Mouse (Mus musculus) gastrocnemius, postnatal 10 days (tissue): ENCODE measurements around the gene Galnt10. TPM values are rescaled to one million over a fixed set of nuclear protein-coding genes. Genes with fewer than 3 reads are reported as not detected.

Source experiments
- DNase-seq: peaks from one replicate; pipeline ENCODE4 v3.0.0; 2021; ENCODE audit warnings: mixed read lengths
- total RNA-seq, 2 experiments: library from RNA; stranded (reverse); gene quantifications; 2 replicates each; pipeline ENCODE4 v1.2.3; 2021

Galnt10 gene
- total RNA-seq, 2 experiments from 2014 or later = 13.0 to 15.7 TPM

GRCm38 (mm10) chr11:57635148-57635547 is 10.1 kb upstream of the Galnt10 start:
- no peak for DNase-seq

- no peak for DNase-seq
Measured at GRCm38 (mm10) chr11:57643691-57644090, 1.6 kb upstream of the Galnt10 start.

GRCm38 (mm10) chr11:57644245-57645017 is 811 bp upstream of the Galnt10 start:
- peak; percentile 39 for DNase-seq

- no peak for DNase-seq
Measured at GRCm38 (mm10) chr11:57645847-57646246, 605 bp downstream of the Galnt10 start.

- no peak for DNase-seq
Measured at GRCm38 (mm10) chr11:57646416-57646815, 1.2 kb downstream of the Galnt10 start.

GRCm38 (mm10) chr11:57646940-57647339 is 1.7 kb downstream of the Galnt10 start:
- DNase-seq = no peak

GRCm38 (mm10) chr11:57647446-57647845 is 2.2 kb downstream of the Galnt10 start:
- DNase-seq = no peak

- DNase-seq = no peak
Measured at GRCm38 (mm10) chr11:57648196-57648800, 3.1 kb downstream of the Galnt10 start.

GRCm38 (mm10) chr11:57649269-57649668 is 4.0 kb downstream of the Galnt10 start:
- DNase-seq = no peak

GRCm38 (mm10) chr11:57649671-57650070 is 4.4 kb downstream of the Galnt10 start:
- no peak for DNase-seq

- DNase-seq = no peak
Measured at GRCm38 (mm10) chr11:57650867-57651266, 5.6 kb downstream of the Galnt10 start.

- no peak for DNase-seq
Measured at GRCm38 (mm10) chr11:57651281-57651810, 6.1 kb downstream of the Galnt10 start.

- no peak for DNase-seq
Measured at GRCm38 (mm10) chr11:57652206-57652922, 7.1 kb downstream of the Galnt10 start.

- DNase-seq = no peak
Measured at GRCm38 (mm10) chr11:57652923-57653660, 7.8 kb downstream of the Galnt10 start.

- DNase-seq = no peak
Measured at GRCm38 (mm10) chr11:57653796-57654195, 8.6 kb downstream of the Galnt10 start.

- no peak for DNase-seq
Measured at GRCm38 (mm10) chr11:57654386-57654785, 9.1 kb downstream of the Galnt10 start.

- DNase-seq = no peak
Measured at GRCm38 (mm10) chr11:57654977-57655397, 9.7 kb downstream of the Galnt10 start.

- DNase-seq = no peak
Measured at GRCm38 (mm10) chr11:57655669-57656325, 10.6 kb downstream of the Galnt10 start.

GRCm38 (mm10) chr11:57656602-57657275 is 11.5 kb downstream of the Galnt10 start:
- DNase-seq = no peak

- no peak for DNase-seq
Measured at GRCm38 (mm10) chr11:57657370-57658072, 12.3 kb downstream of the Galnt10 start.
